Mouse (Mus musculus) kidney, postnatal 25 days (tissue): Measurements from ENCODE around the gene Ears2.
A peak's percentile ranks its signal among the peaks of the same experiment; 100 is the strongest.

ENCODE experiments used
- DNase-seq, 2 experiments: peaks; one replicate each; pipeline ENCODE4 v3.0.0; 2021; ENCODE audit warnings: mixed read lengths in 2 of 2

The Ears2 gene

DNA sequence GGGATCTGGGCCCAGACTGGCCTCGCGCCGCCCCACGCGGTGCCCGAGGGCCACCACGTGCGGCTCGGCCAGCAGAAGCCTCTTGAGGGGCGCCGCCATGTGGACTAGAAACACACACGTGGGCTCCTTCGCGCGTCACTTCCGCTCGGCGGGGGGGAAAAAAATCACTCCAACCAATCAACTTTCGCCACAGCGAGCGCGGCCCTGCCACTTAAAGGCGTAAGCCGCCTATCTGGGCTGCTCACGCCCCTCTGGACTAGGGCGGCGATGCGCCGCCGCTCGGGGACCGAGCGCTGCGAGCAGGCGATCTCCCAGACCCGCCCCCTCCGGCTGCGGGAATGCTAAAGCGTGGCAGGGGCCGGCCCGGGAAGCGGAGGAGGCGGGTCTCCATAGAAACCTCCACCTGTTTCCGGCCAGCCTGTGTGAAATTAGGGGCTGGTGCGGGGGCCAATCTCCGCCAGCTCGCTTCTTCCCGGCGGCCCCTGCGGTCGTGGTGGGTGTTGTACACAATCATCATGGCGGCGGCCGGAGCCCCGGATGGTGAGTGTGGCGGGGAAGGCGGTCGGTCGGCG, at the start of gene Ears2, which contains the start of gene Ubfd1:
TSS of gene Ears2 (minus strand) at position 319 of the 572 bp plus-strand sequence.
TSS of gene Ubfd1 (plus strand) at position 231 of the 572 bp plus-strand sequence.
- DNase-seq: peak; percentile 95 to 97

GRCm38 (mm10) chr7:122108206-122108605, 41.1 kb upstream of the Ears2 start:
- DNase-seq: peak in 1 of 2 experiments; percentile 17

- DNase-seq: peak; percentile 87 to 93
Observed at GRCm38 (mm10) chr7:122101747-122102244, 34.7 kb upstream of the Ears2 start, which contains the start of gene Ndufab1. Ndufab1 (minus strand) TSS chr7:122101886.

DNA sequence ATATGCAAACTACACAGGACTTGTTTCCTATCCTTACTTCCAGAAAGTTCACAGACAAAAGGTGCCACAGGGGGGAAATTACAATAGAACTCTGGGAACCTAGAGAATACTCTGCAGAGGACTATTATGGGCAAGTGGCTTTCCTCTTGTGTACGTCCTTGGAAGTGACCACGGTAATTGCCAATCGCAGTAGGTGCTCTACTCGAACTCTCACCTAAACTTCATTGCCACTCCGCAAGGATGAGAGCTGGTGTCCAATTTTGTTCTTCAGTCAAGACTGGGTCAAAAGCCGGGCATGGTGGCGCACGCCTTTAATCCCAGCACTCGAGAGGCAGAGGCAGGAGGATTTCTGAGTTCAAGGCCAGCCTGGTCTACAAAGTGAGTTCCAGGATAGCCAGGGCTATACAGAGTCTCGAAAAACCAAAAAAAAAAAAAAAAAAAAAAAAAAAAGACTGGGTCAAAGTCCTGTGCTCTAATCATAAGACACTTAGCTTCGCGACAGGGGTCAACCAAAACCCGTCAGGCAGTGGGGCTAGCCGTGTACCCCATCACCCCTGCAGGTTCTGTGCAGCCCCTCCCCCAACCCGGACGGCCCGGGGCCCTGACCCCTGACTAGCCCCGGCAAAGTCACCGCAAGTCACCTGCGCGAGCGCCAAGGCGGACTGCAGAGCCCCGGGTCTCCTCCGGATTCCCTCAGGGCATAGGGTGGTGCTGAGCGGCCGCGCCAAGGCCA, 34.1 kb upstream of the Ears2 start:
- peak; percentile 62 to 83 for DNase-seq

DNA sequence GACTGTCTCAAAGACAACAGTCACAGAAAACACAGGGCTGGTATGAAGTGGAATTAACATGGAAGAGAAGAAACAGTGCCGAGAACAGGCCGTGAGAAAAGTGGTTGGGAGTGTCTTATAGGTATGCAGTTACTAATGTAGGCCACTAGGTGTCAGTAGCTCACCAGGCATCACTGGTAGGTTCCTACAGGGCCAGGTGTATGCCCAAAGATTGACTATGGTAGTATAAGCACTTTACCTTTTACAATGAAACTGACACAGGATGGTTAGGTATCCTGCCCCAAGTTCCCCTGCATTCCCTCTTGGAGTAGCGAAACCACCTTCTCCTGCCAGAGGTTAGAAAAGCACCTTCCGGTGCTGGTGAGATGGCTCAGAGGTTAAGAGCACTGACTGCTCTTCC, 32.2 kb upstream of the Ears2 start:
- DNase-seq: peak; percentile 51 to 55

DNA sequence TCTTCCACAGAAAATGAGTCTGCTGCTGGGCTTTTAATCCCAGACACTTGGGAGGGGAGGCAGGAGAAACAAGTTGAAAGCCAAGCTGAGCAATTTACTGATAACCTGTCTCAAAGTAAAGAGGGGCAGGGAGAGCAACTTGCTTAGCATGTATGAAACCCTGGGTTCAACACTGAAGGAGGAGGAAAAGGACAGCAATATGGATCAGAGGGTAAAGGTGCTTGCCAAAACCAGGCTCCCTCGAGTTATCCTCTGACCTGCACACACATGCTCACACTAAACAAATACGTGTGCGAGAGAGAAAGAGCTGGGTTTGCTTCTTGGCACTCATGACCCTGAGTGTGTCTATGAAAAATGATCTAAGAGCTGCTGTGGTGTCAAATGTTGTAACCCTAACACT, 30.9 kb upstream of the Ears2 start:
- no peak for DNase-seq

- DNase-seq: no peak
Observed at GRCm38 (mm10) chr7:122094564-122095330, 27.7 kb upstream of the Ears2 start.

DNA sequence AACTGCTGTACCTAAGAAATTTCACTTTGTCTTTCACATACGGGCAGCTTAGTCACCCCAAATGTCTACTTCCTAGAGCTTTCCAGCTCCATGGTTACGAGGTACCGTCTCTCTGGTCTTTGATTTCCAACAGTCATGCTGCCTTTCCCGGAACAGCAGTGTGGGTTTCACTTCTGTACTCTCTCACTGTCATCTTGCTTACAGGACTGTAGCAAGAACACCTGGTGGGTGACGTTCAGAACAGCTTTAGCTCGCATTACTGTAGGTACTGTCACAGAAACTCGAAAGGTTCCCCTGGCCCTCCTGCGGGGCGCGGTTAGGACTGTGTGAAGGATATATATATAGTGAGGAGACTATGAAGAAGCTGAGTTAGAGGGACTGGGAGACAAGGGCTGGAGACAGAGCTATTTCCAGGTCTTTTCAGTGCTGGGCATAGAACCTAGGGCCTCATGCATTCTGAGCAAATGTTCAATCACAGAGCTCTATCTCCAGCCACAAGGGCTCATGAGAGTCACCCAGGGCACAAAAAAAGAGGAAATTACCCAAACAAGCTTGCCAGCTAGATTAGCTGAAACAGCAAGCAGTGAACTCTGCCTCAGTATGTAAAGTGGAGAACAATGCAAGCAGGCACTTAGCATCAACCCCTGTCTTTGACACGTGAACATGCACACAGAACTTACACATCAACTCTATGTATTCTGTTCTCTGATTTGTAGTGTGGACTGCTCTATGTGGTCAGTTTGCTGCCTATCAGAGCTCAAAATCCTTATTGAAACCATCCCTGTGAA, 20.3 kb upstream of the Ears2 start:
- no peak for DNase-seq

DNA sequence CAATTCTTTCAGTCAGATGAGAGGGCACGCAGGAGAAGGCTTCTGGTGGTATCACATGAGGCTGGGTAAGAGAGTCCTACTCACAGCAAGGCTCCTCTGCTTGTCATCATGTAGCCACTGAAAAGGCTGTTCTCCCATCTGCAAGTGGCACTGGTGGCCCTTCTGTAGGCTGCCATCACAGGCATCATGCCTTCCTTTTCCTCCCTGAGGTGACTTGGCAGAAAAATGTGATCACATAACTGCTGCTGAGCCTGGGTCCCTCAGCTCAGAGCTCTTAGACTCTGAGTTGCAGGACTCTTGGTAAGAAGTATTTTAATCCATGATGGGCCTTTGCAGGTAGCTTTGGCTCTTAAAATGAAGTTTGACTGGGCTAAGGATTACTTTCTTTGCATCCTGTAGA, 14.0 kb upstream of the Ears2 start:
- DNase-seq: no peak

GRCm38 (mm10) chr7:122079798-122080554, 12.9 kb upstream of the Ears2 start:
- no peak for DNase-seq

GRCm38 (mm10) chr7:122074374-122074773, 7.3 kb upstream of the Ears2 start:
- no peak for DNase-seq

GRCm38 (mm10) chr7:122067517-122068381, 686 bp upstream of the Ears2 start:
- DNase-seq: peak in 1 of 2 experiments; percentile 54

- no peak for DNase-seq
Observed at GRCm38 (mm10) chr7:122066102-122066944, 740 bp downstream of the Ears2 start.

DNA sequence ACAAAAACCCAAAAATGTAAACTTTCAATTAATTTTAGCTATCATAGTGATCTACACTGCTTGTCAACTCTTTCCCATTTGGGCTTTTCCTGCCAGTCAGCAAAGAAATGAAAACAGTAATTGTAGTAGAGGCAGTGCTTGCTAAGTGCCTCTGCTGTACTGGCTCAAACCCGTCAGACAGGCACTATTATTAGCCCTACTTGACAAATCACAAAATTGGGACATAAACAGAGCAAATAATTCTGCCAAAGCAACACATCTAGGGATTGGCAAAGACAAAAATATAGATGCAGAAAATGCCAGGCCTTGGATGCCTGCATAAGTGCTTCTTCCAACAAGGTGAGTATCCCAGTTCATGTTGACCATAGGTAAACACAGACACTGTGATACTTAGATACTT, 1.4 kb downstream of the Ears2 start:
- no peak for DNase-seq

GRCm38 (mm10) chr7:122056633-122057032, 10.4 kb downstream of the Ears2 start:
- no peak for DNase-seq

DNA sequence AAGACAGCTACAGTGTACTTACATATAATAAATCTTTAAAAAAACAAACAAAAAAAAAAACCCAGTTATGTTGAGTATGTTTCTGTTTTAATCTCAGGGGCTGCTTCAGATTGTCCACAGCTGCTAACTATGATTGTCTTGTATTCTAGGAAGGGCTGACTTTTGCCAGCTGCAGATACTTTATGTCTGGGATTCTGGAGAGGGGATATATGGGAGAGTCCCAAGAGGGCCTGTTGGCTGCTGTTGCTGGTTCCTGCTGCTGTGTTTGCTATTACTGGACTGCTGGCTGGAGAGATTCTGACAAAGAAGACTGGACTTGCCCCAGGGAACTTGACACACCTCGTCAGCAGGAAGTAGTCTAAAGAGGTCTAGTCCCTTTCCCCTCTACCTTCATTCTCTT, 16.2 kb downstream of the Ears2 start:
- no peak for DNase-seq

DNA sequence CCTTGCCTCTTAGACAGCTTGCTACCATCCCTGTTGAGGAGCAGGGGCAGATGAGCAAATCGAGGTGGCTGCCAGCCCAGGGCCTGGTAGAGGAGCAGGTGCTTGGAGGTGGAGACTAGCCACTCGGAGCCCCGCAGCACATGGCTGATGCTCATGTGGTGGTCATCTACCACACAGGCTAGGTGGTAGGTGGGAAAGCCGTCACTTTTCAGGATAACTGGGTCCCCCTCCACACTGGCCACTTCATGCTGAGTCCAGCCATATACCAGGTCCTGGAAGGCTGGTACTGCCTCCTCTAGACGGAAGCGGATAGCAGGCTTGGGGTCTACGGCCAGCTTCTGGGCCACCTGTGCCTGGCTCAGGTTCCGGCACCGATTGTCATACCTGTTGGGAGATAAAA, 18.9 kb downstream of the Ears2 start:
- DNase-seq: no peak

- no peak for DNase-seq
Observed at GRCm38 (mm10) chr7:122046813-122047212, 20.2 kb downstream of the Ears2 start.

GRCm38 (mm10) chr7:122045711-122046110, 21.4 kb downstream of the Ears2 start:
- DNase-seq: no peak

DNA sequence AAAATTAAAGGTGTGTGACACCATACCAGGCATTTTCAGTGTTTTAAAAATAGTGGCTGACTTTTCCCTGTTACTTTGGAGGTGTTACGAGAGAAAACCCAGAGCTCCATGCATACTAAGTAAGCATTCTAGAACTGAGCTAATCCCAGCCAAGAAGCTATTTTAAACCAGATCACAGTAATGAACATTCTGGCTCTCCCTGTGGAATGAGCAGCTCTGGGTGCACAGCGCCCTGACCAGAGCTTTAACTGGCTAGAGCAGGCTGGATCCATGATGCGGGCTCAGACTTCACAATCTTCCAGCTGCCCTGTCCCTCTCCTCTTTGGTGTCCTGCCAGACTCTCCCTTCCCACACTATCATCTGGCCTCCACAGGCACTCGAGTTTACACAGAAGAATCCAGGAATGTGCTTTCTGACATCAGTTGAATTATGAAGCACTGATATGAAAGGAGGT, 21.9 kb downstream of the Ears2 start:
- peak; percentile 20 to 54 for DNase-seq
